Mouse (Mus musculus): ENCODE measurements around the gene Tenm4.

DNA sequence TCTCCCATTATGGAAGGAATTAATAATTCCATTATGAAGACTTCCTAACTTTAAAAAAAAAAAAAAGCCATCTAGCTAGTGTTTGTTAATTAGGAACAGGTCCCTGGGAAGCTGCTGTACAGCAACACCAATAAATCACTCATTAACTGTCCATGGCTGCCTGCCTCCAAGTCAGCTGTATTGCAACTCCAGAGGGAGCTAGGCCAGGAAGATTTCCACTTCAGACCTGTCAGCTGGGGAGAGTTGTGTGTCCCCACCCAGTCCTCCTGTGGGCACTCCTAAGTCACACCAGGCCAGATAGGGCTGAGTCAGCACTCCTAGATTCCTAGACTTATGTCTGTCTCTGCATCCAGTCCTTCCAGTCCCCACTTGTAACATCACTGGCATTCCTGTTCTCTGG lies 399.9 kb downstream of the Tenm4 start:
- TF ChIP-seq POLR2A (IDR thresholded peaks at IDR 0.05; ENCODE audit: low read depth, low read length) = no peak
- TF ChIP-seq CTCF (IDR thresholded peaks at IDR 0.05; ENCODE audit: extremely low read depth, insufficient read length, insufficient replicate concordance, low read depth, low read length) = no peak
